Mouse (Mus musculus) intestine, embryonic 16.5 days (tissue): ENCODE data around the gene Trim75. TPM values are rescaled to one million over a fixed set of nuclear protein-coding genes. Genes with fewer than 3 reads are reported as not detected.
"Not testable (repeated sequence)": the region's sequence is repeated elsewhere in the genome, so short reads cannot be mapped to it uniquely, and the experiment has no call there.

Experiments used
- ATAC-seq: fragments of 200-750 bp; cut with Nextera tagmentation; 2 replicates; pipeline ENCODE4 v1.8.0; 2017; ENCODE audit warnings: moderate TSS enrichment, moderate library complexity
- H3K27ac ChIP-seq: fragments of 300-500 bp; sonication (generic); 2 replicates; pipeline ENCODE4 v1.5.1; 2014; ENCODE audit warnings: mild to moderate bottlenecking, low read length
- H3K27me3 ChIP-seq: fragments of 300-500 bp; sonication (generic); replicated peaks from 2 replicates; pipeline ENCODE4 v1.6.1; 2014; ENCODE audit warnings: low read length, control low read depth, mixed read lengths; ENCODE audit not compliant: control insufficient read depth, insufficient read depth
- H3K36me3 ChIP-seq: fragments of 300-500 bp; sonication (generic); 2 replicates; pipeline ENCODE4 v1.6.1; 2014; ENCODE audit warnings: low read length, control low read depth; ENCODE audit not compliant: control insufficient read depth, insufficient read depth
- H3K4me1 ChIP-seq: fragments of 300-500 bp; sonication (generic); 2 replicates; pipeline ENCODE4 v1.6.1; 2014; ENCODE audit warnings: low read length, control low read depth, mixed read lengths; ENCODE audit not compliant: control insufficient read depth, insufficient read depth
- H3K4me2 ChIP-seq: fragments of 300-500 bp; sonication (generic); 2 replicates; pipeline ENCODE4 v1.6.1; 2014; ENCODE audit warnings: low read depth, low read length, control low read depth
- H3K4me3 ChIP-seq: fragments of 300-500 bp; sonication (generic); 2 replicates; pipeline ENCODE4 v1.5.1; 2014; ENCODE audit warnings: mild to moderate bottlenecking, low read length
- H3K9ac ChIP-seq: fragments of 300-500 bp; sonication (generic); 2 replicates; pipeline ENCODE4 v1.6.1; 2014; ENCODE audit warnings: low read depth, low read length
- H3K9me3 ChIP-seq: fragments of 300-500 bp; sonication (generic); 2 replicates; pipeline ENCODE4 v1.6.1; 2016; ENCODE audit warnings: low read length, control low read depth; ENCODE audit not compliant: control insufficient read depth
- WGBS: fragments of 180-500 bp; shearing (Covaris S2); extraction: QIAGEN DNeasy Blood & Tissue Kit; methylation state at CpG from one replicate; pipeline ENCODE4 v1.1.7; 2014; 5-methylcytosine and 5-hydroxymethylcytosine counted together
- polyA plus RNA-seq: library from polyadenylated mRNA; unstranded; fragments of >200 nt; fragmentation: Nextera tagmentation; extraction: Ambion mirVana; gene quantifications from 2 replicates; pipeline ENCODE4 v1.2.1, GENCODE M21; 2015

Trim75 gene
- polyA plus RNA-seq, 1 experiment from 2014 or later, result not detected

DNA sequence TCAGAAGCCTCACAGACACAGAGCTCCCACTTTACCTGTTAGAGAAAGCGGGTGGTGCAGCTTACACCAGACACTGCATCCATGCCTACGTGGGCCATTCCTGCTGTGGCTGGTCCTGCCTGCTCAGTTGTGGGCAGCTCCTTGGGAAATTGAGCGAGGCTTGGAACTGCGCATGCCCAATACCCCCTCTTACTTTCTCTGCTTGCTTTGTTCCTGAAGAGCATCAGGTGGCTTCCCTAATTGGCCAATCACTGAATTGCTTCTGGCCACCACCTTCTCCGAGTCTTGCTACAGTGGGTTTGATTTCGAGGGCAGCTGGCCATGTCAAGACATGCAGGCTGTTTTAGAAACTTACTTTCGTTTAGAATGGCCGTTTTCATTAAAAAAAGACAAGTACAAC, 30.8 kb upstream of the Trim75 start, which contains the start of the genes Trim61 and Trim60:
Gene Trim61, minus strand, starts transcription at position 101 of the 400 bp plus-strand sequence.
Gene Trim60, minus strand, starts transcription at position 162 of the 400 bp plus-strand sequence.
- WGBS, result 87% methylated on average over 8 of the region's 8 CpGs
- Histone ChIP-seq H3K27me3 (no peaks in the 10 kb centered on the region), H3K4me2 (no peak within 1 kb of the TSS), H3K9ac (no peak within 1 kb of the TSS), H3K9me3 (no peaks in the 10 kb centered on the region), H3K36me3 (no peaks in the 10 kb centered on the region), H3K27ac (no peak within 1 kb of the TSS), H3K4me3 (no peak within 1 kb of the TSS), H3K4me1 (no peaks in the 10 kb centered on the region)
- no peak for ATAC-seq

DNA sequence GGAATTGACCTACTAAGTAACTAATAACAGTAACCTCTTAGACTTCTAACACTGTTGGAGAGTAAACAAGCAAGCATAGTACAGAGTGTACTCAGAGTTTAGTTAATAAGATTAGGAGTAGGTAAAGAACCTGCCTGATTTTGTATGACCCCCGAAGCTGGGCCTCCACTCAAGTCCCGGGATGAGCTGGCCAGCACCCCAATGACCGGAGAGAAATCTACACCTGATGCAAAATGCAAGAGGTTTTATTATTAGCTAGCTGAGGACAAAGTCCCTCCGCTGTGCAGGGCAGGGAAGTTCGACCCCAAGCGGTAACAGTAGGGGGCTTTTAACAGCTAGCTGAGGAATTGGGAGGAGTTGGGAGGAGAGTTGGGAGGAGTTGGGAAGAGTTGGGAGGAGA, 20.0 kb upstream of the Trim75 start:
- not testable (repeated sequence) for H3K27me3 ChIP-seq, H3K36me3 ChIP-seq, ATAC-seq, H3K27ac ChIP-seq, H3K4me2 ChIP-seq, H3K4me1 ChIP-seq, H3K4me3 ChIP-seq, H3K9ac ChIP-seq, H3K9me3 ChIP-seq
- 82% methylated on average over 6 of the region's 6 CpGs for WGBS

- no peak overlapping the region for H3K9ac ChIP-seq
- H3K36me3 ChIP-seq, result no peaks in the 10 kb centered on the region
- no peaks in the 10 kb centered on the region for H3K4me1 ChIP-seq
- 85% methylated on average over 4 of the region's 4 CpGs for WGBS
- no peaks in the 10 kb centered on the region for H3K27me3 ChIP-seq
- no peak overlapping the region for H3K27ac ChIP-seq
- no peak overlapping the region for H3K4me3 ChIP-seq
- H3K4me2 ChIP-seq, result no peak overlapping the region
- no peak for ATAC-seq
- H3K9me3 ChIP-seq, result no peaks in the 10 kb centered on the region
Measured at GRCm38 (mm10) chr8:64998806-64999365, 11.3 kb upstream of the Trim75 start.

GRCm38 (mm10) chr8:64983150-64983897, 4.3 kb downstream of the Trim75 start:
- Histone ChIP-seq H3K36me3 (no peaks in the 10 kb centered on the region), H3K9me3 (no peaks in the 10 kb centered on the region), H3K27ac (no peak overlapping the region), H3K9ac (no peak overlapping the region), H3K4me3 (no peak overlapping the region), H3K4me1 (no peaks in the 10 kb centered on the region), H3K27me3 (no peaks in the 10 kb centered on the region), H3K4me2 (no peak overlapping the region)
- no peak for ATAC-seq
- WGBS, result 73% methylated on average over 20 of the region's 20 CpGs

- Histone ChIP-seq H3K4me3 (no peak overlapping the region), H3K36me3 (peaks cover 12% of the 10 kb centered on the region; the same call in 1 of the 2 replicates), H3K27me3 (no peaks in the 10 kb centered on the region), H3K9me3 (no peaks in the 10 kb centered on the region), H3K9ac (no peak overlapping the region), H3K4me2 (no peak overlapping the region), H3K4me1 (no peaks in the 10 kb centered on the region), H3K27ac (no peak overlapping the region)
- no peak for ATAC-seq
Measured at GRCm38 (mm10) chr8:64962836-64963235, 24.8 kb downstream of the Trim75 start.

DNA sequence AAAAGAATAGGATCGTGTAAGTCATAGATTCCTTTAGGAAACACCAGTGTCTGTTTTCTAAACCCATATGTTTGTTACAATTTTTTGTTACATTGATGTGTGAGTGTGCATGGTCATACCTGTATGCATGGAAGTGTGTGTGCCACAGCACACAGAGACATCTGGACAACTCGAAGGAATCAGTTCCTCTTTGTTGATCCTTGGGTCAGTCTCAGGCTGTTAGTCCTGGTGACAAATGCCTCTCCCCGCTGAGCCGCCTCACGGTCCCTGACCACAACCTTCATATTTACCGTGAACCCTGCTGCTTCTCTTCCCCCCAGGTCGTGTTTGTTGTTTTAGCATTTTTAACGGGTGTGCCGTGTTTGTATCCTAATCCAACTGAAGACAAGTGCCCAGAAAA, 28.6 kb downstream of the Trim75 start:
- ATAC-seq, result no peak
- H3K27me3 ChIP-seq, result no peaks in the 10 kb centered on the region
- no peak overlapping the region for H3K9ac ChIP-seq
- no peaks in the 10 kb centered on the region for H3K9me3 ChIP-seq
- WGBS, result 85% methylated on average over 9 of the region's 9 CpGs
- no peak overlapping the region for H3K4me3 ChIP-seq
- H3K4me2 ChIP-seq, result no peak overlapping the region
- H3K36me3 ChIP-seq, result peaks cover 9% of the 10 kb centered on the region; the same call in 1 of the 2 replicates
- no peak overlapping the region for H3K27ac ChIP-seq
- H3K4me1 ChIP-seq, result no peaks in the 10 kb centered on the region

- 89% methylated on average over 6 of the region's 6 CpGs for WGBS
- Histone ChIP-seq H3K9ac (no peak overlapping the region), H3K27me3 (no peaks in the 10 kb centered on the region), H3K4me2 (no peak overlapping the region), H3K27ac (no peak overlapping the region), H3K4me1 (no peaks in the 10 kb centered on the region), H3K36me3 (no peaks in the 10 kb centered on the region), H3K9me3 (no peaks in the 10 kb centered on the region), H3K4me3 (no peak overlapping the region)
- ATAC-seq, result no peak
Measured at GRCm38 (mm10) chr8:64952101-64952500, 35.5 kb downstream of the Trim75 start.

DNA sequence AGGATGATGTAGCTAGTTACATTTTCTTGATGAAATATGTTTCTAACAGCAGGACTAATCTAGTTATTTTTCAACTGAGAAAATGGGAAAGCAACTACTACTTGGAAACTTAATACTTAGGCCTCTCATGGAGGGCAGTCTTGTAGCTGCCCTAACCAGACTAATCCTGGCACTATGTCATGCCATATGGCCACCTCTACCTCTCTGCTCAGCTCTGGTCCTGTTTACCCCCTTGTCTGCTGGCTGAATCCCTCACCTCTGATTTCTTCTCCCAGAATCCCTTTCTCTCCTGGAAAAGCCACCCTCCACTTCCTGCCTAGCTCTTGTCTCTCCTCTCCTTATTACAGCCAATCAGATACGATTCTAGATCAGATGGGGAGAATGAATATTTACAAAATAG, 39.3 kb downstream of the Trim75 start:
- Histone ChIP-seq H3K4me1 (no peaks in the 10 kb centered on the region), H3K9ac (no peak overlapping the region), H3K4me2 (no peak overlapping the region), H3K27me3 (no peaks in the 10 kb centered on the region), H3K4me3 (no peak overlapping the region), H3K36me3 (no peaks in the 10 kb centered on the region), H3K9me3 (no peaks in the 10 kb centered on the region), H3K27ac (no peak overlapping the region)
- ATAC-seq, result no peak
- WGBS, result 81% methylated on average over 1 of the region's 1 CpGs

DNA sequence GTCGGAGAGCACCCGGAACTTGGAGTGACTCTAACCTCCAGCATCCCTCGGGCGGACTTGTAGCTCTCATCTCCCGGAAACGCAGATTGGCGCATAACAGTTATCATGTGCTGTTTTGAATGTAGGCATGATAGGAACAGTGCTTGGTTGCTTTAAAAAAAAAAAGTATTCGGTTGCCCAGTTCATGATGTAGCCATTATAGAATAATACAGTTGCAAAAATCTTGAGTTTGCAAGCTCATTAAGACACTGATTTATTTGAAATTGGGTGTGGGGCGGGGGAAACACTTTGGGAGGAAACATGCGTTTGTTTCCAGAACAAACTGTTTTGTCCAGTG, 40.0 kb downstream of the Trim75 start:
- Histone ChIP-seq H3K27me3 (no peaks in the 10 kb centered on the region; the same call in 1 of the 2 replicates), H3K36me3 (no peaks in the 10 kb centered on the region), H3K9ac (peak overlapping the region; percentile 80), H3K9me3 (no peaks in the 10 kb centered on the region), H3K4me2 (peak overlapping the region; percentile 44), H3K4me3 (peak overlapping the region; percentile 80), H3K27ac (peak overlapping the region; percentile 91), H3K4me1 (no peaks in the 10 kb centered on the region)
- 7% methylated on average over 10 of the region's 10 CpGs for WGBS
- ATAC-seq, result no peak
